Mouse (Mus musculus): Measurements from ENCODE around the gene Calcr. TPM values are rescaled to one million over a fixed set of nuclear protein-coding genes. Genes with fewer than 3 reads are reported as not detected.
A peak's percentile ranks its signal among the peaks of the same experiment; 100 is the strongest.

The Calcr gene
- total RNA-seq, 2 experiments from 2014 or later: not detected

DNA sequence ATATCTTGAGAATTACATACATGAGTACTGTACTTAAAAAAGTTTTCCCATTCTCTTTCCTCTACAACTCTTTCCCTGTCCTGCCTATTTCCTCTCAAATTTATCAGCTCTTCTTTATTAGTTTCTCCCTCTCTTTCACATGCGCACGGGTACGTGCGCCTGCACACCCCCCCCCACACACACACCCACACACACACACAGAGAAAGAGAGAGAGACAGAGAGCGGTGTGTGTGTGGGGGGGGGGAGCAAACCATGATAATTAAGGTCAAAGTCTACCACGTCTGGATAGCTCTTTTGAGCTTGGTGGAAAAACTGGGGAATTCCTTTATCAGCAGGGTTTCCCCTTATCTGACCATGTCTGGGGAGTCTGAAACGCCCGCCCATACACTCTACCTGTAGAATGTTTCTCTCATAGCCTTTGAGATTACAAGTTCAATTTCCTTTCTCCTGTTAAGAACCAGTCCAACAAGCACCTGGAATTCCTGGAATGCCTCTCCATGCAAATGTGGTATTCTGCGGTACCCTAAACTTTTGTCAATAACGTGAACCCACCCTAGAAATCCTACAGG is 100.3 kb downstream of the Calcr start:
- TF ChIP-seq CTCF (conservative IDR thresholded peaks at IDR 0.05): no peak
- no peak overlapping the region for H3K4me3 ChIP-seq
- DNase-seq (ENCODE audit: low spot score in 2 of 2): no peak
- no peak overlapping the region for H3K27ac ChIP-seq

DNA sequence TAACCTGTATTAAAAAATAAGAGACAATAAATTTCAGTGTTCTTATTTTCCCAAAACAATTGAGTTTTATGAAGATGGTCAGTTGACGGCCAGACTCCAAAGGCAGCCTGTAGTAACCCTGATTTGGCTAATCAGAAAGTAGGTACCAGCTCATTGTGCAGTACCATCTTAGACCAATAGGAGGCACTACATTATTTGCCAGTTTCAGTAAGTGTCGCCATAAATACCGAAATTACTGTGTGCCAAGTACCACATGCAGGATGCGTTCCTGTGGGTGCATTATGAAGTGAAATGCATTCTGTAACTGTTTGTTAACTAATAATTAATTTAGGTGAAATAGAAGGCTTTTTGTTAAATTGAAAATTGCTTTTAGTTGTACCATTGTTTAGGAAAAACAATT is 106.1 kb downstream of the Calcr start:
- no peak overlapping the region for H3K4me3 ChIP-seq
- peak; percentile 49 for TF ChIP-seq CTCF (conservative IDR thresholded peaks at IDR 0.05)
- DNase-seq (ENCODE audit: low spot score in 2 of 2): no peak
- H3K27ac ChIP-seq: no peak overlapping the region

Small RNAs within 50 kb of the gene (microRNA-seq; reads per million reads assigned to microRNA genes)
- gene Mir489 (0 reads per million in 2 experiments), gene Mir653 (0 reads per million in 2 experiments)

Other genes with a start within 250 kb of the Calcr start
- gene Tfpi2, start 224.2 kb upstream of the Calcr start, total RNA-seq (2021): not detected
- gene Gngt1, start 229.1 kb upstream of the Calcr start, total RNA-seq (2021): not detected
- 10 to 100 TPM; 10.3 to 12.0 TPM for gene Gng11, start 239.2 kb upstream of the Calcr start, total RNA-seq (2021)

All from layer of hippocampus, adult 2 months (tissue).